Mouse (Mus musculus): ENCODE data around the gene Frat1.

DNA sequence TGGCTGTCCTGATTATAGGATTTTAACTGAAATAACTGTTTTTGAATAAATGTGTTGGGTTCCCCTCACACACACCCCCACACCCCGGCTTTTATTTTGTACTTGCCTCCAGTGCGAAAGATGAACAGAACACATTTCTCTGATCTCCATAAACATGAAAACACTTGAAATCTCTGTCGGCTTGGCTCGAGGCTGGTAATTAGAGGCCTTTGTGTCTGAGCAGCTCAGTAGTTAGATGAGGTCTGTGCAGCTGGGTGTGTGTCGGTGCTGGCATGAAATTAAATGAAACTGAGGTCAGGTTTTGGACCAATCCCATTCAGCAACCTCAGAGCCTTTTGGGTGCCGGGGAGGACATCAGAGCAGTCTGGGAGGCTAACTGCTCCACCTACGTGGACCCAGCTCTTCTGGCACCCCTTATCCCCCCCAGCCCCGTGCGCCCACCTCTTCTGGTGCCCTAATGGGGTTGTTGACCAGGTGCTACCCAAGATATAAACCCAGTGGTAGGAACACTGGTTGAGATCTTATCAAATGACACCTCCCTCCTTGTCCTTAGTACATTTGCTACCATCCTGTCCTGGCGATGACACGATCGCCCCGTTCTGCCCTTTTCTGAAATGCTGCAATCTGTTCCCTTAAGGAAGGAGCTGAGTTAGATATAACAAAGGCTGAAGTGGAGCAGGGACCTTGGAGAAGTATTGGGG, 2.9 kb downstream of the Frat1 start:
- TF ChIP-seq CTCF (IDR thresholded peaks at IDR 0.05; ENCODE audit: low read depth, low read length) (no peak), POLR2A (IDR thresholded peaks at IDR 0.05; ENCODE audit: borderline replicate concordance, low read depth, low read length) (no peak)

Data from bone marrow macrophage, adult 2 months (primary cell).